Mouse (Mus musculus): ENCODE results near the gene Grhpr. TPM values are rescaled to one million over a fixed set of nuclear protein-coding genes. Genes with fewer than 3 reads are reported as not detected.
"Not testable (repeated sequence)": the region's sequence is repeated elsewhere in the genome, so short reads cannot be mapped to it uniquely, and the experiment has no call there.

Gene Grhpr
- total RNA-seq, 2 experiments from 2014 or later: 13.7 to 16.9 TPM

GRCm38 (mm10) chr4:45010806-45011415 lies 29.7 kb downstream of the Grhpr start:
- ATAC-seq (replicated peaks; ENCODE audit: low FRiP score, low TSS enrichment, poor library complexity, severe bottlenecking): no peak

DNA sequence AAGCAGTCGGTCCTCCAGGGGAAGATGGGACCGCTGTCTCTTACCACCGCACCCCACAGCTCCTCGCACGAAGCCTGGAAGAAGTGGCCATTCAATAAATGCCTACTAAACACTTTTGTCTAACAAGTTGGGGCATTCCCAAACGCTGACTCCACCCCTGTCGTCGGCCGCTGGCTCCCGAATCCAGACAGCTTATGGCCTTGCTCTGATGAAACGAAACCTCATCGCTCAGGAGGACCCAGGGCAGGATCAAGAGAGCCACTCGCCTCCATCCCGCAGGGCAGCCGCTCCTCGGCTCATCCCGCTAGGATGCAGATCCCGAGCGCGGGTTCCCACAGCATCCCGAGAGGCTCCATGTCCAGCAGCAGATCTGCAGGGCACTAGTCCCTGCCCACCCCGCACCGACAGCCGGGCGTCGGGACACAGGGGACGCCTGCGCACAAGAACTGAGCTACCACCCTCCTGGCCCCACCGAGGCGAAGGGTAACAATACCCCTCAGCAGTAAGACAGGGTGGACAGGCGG lies 30.4 kb downstream of the Grhpr start:
- peak; percentile 22 for ATAC-seq (replicated peaks; ENCODE audit: low FRiP score, low TSS enrichment, poor library complexity, severe bottlenecking)

DNA sequence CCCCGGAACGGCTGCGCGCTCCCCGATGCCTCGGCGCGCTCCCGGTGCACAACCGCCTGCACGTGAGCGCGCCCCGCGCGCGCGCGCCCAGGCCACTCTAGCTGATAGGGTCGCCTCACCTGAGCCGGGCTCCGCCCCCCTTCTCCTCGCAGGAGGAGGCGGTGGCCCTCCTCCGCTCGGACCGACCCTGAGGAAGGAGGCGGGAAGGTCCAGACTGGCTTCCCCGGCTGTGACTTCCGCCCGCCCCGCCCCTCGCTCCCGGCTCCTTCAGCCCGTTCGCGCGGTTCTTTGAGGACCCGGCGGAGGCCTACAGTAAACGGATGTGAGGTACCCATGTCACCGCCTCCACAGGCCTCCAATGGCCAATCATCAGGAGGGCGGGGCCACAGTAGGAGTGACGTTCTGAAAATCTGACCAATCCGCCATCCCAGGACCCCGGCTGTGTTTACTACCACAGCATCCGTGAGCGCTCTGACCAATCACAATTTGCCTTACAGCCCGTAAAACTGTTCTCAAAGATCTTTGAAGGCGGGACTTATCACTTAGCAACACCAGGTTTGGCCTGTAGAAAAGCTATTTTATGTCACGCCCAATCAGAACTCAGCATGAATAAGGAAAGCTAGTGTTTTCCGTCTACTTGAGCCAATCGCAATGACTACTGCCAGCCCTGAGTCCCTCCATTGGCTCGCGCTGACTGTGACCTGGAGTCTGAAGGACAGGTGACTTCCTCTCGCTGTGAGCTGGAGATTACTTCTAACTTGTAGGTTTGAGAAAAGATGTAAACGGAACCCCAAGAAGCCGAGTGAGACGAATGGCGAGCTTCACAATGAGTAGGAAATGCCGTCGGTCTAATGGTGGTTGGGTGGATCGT lies 31.1 kb downstream of the Grhpr start, which contains the start of gene Zbtb5:
Zbtb5 (minus strand) TSS at position 308 of the 871 bp plus-strand sequence.
- ATAC-seq (replicated peaks; ENCODE audit: low FRiP score, low TSS enrichment, poor library complexity, severe bottlenecking): peak; percentile 92

DNA sequence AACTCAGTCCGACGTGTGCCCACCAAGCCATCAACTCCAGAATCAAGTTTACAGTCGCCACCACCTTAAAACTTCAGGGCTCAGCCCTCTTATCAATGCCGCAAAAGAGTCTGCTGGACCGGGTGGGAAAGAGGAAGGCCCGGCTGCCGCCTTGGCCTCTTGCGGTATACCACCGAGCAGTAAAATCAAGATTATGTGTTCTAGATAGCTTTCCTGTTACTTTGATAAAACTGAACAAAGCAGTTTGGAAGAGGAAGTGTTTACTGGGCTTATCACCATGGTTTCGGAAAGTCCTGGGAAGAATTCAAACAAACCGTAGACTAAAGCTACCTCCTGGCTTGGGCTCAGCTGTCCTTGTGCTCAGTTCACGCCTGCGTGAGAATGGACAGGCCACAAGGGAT lies 31.8 kb downstream of the Grhpr start:
- peak; percentile 15 for ATAC-seq (replicated peaks; ENCODE audit: low FRiP score, low TSS enrichment, poor library complexity, severe bottlenecking)

DNA sequence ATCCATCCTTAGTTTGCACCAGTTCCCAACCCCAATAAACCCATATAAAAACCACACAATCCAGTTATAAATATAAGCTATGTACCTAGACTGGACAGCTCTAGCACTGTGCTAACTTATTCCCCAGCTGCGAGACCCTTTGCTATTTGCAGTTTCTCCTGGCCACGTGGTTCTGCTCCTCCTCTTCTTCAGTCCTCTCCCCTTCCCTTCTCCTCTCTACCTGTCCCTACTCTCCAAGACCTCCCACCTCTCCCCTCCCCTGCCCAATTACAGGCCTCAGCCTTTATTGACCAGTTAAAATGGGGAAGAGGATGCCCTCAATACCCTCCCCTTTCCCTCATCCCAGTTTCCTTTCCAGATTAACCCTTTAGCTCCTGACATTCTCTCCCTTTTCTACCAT lies 32.3 kb downstream of the Grhpr start:
- ATAC-seq (replicated peaks; ENCODE audit: low FRiP score, low TSS enrichment, poor library complexity, severe bottlenecking): no peak

DNA sequence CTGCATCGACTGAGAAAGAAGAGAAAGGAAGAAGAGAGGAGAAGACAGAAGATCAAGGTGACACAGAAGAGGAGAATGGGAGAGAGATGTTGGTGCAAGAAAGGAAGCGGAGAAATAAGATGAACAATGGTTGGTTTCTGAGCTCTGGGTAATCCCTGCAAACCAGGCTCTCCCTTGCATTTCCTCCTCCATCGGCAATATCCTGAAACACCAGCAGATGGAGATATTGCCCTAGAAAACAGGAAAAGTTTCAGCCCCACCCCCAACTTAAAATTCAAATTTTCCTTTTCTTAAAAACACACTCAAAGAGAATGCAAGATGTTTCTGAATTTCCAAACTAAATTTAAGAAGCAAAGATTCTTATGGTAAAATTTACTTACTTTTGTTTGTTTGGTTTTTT lies 34.4 kb downstream of the Grhpr start:
- no peak for ATAC-seq (replicated peaks; ENCODE audit: low FRiP score, low TSS enrichment, poor library complexity, severe bottlenecking)

DNA sequence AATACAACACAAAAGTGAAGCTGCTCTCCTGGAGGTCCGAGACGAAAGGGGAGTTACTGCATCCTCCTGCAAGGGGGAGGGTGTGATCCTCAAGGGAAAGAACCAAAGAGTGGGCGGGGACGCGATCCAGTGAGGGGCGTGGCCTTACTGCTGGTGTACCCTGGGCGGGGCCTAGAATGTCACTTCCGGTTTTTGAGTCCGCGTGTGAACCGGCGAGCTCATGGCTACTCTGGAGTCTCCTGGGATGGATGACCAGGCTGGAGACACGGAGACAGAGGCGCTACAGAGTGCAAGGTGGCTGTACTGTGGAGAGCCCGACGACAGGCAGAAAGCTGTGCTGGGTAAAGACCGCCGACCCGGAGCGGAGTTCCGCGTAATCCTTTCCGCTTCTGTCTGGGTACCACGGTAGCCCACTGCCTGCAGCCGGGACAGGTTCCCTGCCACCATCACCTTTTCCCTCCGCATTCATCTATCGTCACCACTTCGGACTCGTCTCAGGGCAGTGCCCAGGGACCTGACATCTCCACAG lies 37.3 kb downstream of the Grhpr start, which contains the start of gene Polr1e:
Polr1e (plus strand) TSS at position 132 of the 529 bp plus-strand sequence.
- ATAC-seq (replicated peaks; ENCODE audit: low FRiP score, low TSS enrichment, poor library complexity, severe bottlenecking): peak; percentile 93

DNA sequence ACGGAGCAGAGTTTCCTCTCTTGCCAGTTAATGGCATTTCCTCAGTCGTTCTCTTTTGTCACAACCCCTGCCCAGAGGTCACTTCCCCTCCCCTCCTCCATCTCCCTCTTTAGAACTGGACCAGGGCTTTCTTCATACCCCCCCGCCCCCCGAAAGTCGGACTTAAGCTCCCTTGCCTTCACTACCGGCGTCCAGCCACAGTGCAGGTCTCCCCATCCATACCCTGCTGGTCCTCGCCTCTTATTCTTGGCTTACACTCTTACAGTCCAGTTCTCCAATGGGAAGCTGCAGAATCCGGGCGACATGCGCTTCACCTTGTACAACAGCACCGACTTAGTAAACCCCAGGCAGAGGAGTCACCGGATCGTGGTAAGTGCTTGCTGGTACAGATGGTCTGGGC lies 37.8 kb downstream of the Grhpr start:
- peak; percentile 19; the same call in 1 of the 2 replicates for ATAC-seq (replicated peaks; ENCODE audit: low FRiP score, low TSS enrichment, poor library complexity, severe bottlenecking)

DNA sequence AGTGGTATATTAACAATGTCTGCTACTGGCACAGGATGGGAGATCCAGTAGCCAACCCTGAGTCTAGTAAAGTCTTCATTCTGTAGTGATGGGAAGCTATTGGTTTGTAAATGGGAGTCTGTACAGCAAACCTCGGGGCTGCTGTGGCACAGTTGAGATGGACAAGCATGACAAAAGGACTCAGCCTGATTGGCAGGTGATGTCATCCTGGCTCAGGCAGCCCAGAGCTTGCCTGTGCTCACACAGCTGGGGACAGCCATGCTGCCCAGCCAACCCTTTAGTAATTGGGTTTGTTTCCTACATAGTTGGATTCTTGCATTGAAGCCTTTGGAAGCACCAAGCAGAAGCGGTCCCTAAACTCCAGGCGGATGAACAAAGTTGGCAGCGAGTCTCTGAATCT lies 45.3 kb downstream of the Grhpr start:
- ATAC-seq (replicated peaks; ENCODE audit: low FRiP score, low TSS enrichment, poor library complexity, severe bottlenecking): no peak

DNA sequence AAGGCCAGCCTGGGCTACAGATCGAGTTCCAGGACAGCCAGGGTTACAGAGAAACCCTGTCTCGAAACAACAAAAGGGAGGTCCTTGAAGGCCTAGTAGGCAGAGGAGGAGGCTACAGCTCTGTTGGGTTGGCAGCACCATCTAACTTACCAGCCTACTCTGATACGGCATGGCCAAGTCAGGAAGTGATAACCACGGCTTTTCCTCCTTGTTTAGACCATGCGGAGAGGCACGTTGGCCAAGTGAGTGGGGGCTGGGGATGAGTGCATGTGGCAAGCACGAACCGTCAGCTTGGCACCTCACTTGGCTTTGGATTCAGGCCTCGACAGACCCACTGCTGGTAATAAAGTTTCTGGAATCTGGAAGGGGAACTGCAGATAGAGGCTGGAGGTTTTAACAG lies 51.4 kb downstream of the Grhpr start:
- peak; percentile 54; the same call in 1 of the 2 replicates for ATAC-seq (replicated peaks; ENCODE audit: low FRiP score, low TSS enrichment, poor library complexity, severe bottlenecking)

DNA sequence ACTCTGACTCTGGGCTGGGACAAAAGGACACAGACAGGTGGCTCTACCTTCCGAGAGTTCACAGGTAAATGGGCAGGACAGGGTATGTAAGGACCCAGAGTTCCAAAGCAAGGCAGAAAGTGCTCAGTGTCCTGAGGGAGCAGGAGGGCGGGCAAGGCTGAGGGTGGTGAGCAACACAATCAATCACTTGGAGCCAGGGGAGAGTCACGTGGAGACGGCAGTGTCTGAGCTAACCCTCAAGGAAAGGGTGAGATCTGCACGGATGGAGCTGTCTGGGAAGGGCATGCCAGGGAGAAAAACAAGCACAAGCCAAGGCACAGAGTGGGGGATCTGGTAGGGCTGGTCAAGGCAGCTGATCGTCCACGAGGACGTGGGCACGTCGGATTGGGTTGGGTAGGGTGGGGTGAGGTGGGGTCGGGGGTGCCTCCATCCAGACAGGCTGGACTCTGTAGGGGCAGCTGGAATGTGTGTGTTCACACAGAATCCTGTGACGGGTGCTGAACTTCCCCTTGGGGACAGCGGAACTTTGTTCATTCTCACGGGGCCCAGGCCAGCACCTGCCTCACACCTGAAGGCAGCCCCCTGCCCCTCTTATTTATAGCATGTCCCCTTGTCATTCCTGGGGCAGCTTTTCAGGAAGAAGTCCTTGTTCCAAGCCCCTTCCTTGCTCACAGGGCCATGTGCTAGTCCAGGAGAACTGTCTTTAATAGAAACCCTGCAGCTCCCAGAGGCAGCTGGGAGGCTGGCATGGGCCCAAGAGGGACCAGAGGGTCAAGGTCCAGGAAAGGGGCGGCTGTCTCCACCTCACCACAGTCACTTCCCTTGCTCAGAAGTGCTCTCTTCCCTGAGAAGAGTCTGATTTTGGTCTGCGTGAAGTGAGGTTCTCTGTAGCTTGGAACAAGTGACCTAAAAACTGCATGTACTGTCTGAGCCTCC lies 53.8 kb downstream of the Grhpr start:
- ATAC-seq (replicated peaks; ENCODE audit: low FRiP score, low TSS enrichment, poor library complexity, severe bottlenecking): no peak

GRCm38 (mm10) chr4:45036048-45036447 lies 54.9 kb downstream of the Grhpr start:
- ATAC-seq (replicated peaks; ENCODE audit: low FRiP score, low TSS enrichment, poor library complexity, severe bottlenecking): no peak

GRCm38 (mm10) chr4:45036571-45036970 lies 55.4 kb downstream of the Grhpr start:
- no peak for ATAC-seq (replicated peaks; ENCODE audit: low FRiP score, low TSS enrichment, poor library complexity, severe bottlenecking)

DNA sequence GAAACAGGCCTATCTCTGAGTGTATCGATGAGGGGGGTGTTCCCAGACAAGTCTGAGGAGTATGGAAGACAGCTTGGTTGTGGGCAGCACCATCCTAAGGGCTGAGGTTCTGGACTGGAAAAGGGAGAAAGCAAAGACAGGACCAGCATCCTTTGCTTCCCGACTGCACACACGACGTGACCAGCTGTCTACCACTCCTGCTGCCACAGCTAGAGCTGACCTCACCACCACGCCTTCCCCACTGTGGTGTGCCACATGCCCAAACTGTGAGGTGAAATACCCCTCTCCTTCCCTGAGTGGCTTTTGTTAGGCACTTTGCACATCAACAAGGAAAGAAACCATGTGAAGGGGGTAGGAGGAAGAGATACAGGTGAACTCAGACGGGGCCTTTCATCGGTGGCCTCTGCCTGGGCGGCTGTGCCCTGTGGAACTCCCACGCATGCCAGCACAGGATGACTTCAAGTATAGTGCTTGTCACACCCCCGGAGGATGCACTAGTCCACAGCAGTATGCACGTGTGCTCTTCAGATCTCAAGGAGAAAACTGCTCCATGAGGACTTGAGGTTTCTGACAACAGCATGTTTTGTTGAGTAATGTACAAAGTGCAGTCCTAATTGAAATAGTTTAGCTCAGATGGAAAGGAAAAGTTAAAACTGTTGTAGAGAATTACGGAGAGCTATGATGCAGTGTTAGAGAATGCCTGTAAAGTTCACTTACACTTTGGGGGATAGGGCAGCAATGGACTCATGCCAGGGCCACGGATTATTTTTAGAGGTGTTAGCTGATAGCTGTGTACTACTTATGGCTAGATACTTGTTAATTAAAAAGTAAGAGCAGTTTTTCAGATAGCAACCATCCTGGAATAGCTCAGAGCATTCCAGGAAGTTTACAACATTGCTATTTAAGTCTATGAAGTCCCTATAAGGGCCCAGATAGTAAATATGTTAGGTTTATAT lies 56.5 kb downstream of the Grhpr start:
- ATAC-seq (replicated peaks; ENCODE audit: low FRiP score, low TSS enrichment, poor library complexity, severe bottlenecking): no peak

- ATAC-seq (replicated peaks; ENCODE audit: low FRiP score, low TSS enrichment, poor library complexity, severe bottlenecking): not testable (repeated sequence)
Measured at GRCm38 (mm10) chr4:45038879-45039278, 57.7 kb downstream of the Grhpr start.

DNA sequence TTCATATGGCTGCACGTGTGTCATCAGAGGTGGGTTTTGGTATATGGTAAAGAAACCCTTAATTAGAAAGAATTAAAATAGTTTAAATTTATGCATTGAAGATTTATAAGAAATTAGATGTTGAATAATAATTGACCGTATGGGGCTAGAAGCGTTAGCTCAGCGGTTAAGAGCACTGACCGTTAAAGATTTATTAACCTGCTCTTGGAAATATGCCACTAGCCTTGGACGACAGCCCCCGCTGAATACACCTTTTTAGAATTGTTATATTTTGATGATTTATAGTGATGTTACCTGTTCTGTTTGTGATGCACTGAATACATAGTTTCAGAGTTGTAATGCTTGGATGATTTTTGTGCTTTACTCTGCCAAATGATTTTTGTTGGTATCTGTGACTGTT lies 58.4 kb downstream of the Grhpr start:
- not testable (repeated sequence) for ATAC-seq (replicated peaks; ENCODE audit: low FRiP score, low TSS enrichment, poor library complexity, severe bottlenecking)
